Mouse (Mus musculus): ENCODE data around the gene E130116L18Rik. TPM values are rescaled to one million over a fixed set of nuclear protein-coding genes. Genes with fewer than 3 reads are reported as not detected.
"Not testable (repeated sequence)": the region's sequence is repeated elsewhere in the genome, so short reads cannot be mapped to it uniquely, and the experiment has no call there.

E130116L18Rik gene
- polyA plus RNA-seq, 1 experiment from 2014 or later, result not detected

DNA sequence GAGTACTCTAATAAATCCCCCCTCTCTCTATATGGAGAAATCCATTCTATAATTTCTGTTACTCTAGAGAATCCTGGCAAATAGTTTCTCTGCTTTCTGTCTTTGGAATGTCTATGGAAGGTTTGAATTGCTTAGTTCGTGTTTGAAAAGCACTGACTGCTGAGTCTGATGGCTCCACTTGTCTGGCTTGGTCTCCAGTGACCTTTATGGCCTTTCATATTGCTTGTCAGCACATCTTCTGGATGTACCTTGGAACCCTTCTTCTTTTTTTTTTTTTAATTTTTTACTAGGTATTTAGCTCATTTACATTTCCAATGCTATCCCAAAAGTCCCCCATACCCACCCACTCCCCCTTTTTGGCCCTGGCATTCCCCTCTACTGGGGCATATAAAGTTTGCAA is 1.4 kb upstream of the E130116L18Rik start:
- H3K4me2 ChIP-seq (replicated peaks), result peak overlapping the region; percentile 63; the same call in 1 of the 2 replicates
- 90% methylated on average over 1 of the region's 1 CpGs for WGBS
- not testable (repeated sequence) for H3K4me3 ChIP-seq; H3K36me3 ChIP-seq; H3K4me1 ChIP-seq; H3K27me3 ChIP-seq (replicated peaks); H3K27ac ChIP-seq; H3K9me3 ChIP-seq; H3K9ac ChIP-seq; ATAC-seq (ENCODE audit: low FRiP score, low read depth)

DNA sequence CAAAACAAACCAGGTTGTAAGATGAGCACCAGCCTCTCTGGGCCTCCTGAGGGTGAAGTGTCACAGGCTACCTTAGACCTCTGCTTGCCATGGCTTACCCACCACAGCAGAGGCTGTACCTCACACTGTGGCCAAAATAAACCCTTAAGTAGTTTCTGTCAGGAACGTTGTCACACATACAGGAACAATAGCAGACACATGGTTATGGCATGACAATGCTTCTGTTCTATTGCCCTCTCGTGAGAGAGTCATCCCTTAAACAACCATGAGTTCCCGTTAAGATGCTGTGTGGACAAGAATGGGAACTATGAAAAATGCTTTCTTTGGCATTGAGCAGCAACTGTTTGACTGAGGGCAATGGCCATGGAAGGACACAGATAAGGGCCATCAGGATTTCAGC is 1.3 kb downstream of the E130116L18Rik start, which contains the start of gene Galnt11:
Gene Galnt11 (plus strand): TSS at position 301 of the 400 bp plus-strand sequence.
- 89% methylated on average over 3 of the region's 3 CpGs for WGBS
- Histone ChIP-seq H3K27me3 (replicated peaks) (no peaks in the 10 kb centered on the region), H3K9me3 (no peaks in the 10 kb centered on the region), H3K4me2 (replicated peaks) (peak within 1 kb of the TSS; percentile 63), H3K27ac (no peak within 1 kb of the TSS), H3K36me3 (no peaks in the 10 kb centered on the region), H3K4me3 (peak within 1 kb of the TSS; percentile 81), H3K9ac (peak within 1 kb of the TSS; percentile 86), H3K4me1 (no peaks in the 10 kb centered on the region; the same call in none of the 2 replicates)
- ATAC-seq (ENCODE audit: low FRiP score, low read depth), result no peak

DNA sequence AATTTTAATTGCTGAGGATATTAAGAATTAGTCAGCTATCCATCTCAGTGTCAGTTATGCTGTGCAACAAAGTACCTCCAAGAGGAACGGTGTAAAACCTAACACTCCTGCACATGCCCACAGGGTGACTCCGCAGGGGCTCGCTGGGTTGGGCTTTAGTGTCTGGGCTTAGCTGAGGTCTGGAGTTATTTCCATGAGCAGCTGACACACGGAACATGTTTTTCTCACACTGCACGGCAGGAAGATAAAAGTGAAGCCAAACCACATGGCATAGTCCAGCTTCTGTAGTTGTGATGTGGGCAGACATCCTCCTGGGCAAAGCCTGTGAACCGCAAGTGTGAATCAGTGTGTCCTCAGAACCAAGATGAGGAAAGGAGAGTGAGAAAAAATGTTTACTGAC is 7.9 kb downstream of the E130116L18Rik start:
- Histone ChIP-seq H3K4me2 (replicated peaks) (no peak overlapping the region), H3K36me3 (no peaks in the 10 kb centered on the region), H3K27ac (no peak overlapping the region), H3K27me3 (replicated peaks) (no peaks in the 10 kb centered on the region), H3K4me3 (no peak overlapping the region), H3K4me1 (no peaks in the 10 kb centered on the region), H3K9me3 (no peaks in the 10 kb centered on the region), H3K9ac (no peak overlapping the region)
- 83% methylated on average over 6 of the region's 6 CpGs for WGBS
- no peak for ATAC-seq (ENCODE audit: low FRiP score, low read depth)

DNA sequence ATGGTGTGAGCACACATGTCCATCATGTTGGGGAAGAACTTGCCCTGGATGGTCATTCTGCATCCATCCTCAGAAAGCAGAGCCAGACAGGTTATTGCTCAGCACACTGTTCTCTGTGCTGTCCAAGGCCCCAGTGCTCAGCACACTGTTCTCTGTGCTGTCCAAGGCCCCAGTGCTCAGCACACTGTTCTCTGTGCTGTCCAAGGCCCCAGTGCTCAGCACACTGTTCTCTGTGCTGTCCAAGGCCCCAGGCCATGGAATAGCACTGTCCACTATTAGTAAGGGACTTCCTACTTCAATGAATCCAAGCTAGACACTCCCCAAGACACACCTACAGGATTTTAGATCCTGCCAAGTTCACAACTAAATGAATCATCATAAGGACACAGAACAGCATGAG is 9.7 kb downstream of the E130116L18Rik start:
- H3K27me3 ChIP-seq (replicated peaks); ATAC-seq (ENCODE audit: low FRiP score, low read depth); H3K4me1 ChIP-seq; H3K4me2 ChIP-seq (replicated peaks); H3K9ac ChIP-seq; H3K9me3 ChIP-seq; H3K27ac ChIP-seq; H3K4me3 ChIP-seq; H3K36me3 ChIP-seq: not testable (repeated sequence)

DNA sequence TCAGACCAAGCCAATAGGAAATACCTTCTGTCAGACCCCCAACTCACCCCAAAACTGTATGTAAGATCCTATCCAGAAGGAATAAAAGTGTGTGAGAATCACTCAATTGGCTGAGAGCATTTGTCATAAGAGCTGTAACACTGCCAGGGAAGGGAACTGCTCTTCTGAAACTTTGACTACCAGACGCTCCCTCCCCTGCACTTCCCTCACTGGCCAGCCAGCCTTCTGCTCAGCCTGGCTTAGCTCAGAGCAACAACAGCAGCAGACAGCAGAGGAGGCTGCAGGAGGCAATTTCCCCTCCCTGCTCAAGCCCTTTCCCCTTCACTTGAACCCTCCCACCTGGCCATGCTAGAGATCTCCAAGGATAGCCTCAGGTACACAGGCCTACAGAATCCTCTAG is 11.1 kb downstream of the E130116L18Rik start:
- no peak overlapping the region for H3K4me3 ChIP-seq
- H3K27me3 ChIP-seq (replicated peaks), result no peaks in the 10 kb centered on the region
- no peaks in the 10 kb centered on the region for H3K36me3 ChIP-seq
- H3K27ac ChIP-seq, result no peak overlapping the region
- H3K4me1 ChIP-seq, result no peaks in the 10 kb centered on the region
- no peaks in the 10 kb centered on the region for H3K9me3 ChIP-seq
- H3K4me2 ChIP-seq (replicated peaks), result no peak overlapping the region
- 86% methylated on average over 1 of the region's 1 CpGs for WGBS
- ATAC-seq (ENCODE audit: low FRiP score, low read depth), result no peak
- H3K9ac ChIP-seq, result no peak overlapping the region

DNA sequence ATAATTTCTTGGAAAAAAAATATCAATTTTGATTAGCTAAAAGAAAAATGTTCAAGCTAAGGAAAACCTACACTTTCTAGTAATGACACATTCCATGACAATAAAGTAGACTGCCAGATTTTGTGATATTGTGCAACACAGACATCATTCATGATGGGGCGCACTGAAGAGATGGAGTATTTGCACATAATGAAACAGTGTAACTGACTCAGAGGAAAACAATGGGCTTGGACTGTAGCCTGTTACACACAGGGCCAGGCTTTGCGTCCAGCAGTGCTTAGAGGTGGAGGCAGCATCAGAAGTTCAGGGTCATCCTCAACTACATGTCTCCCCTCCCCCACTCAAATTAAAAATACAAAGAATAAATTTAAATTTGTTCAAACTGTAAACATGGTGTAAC is 32.4 kb downstream of the E130116L18Rik start:
- H3K27ac ChIP-seq, result no peak overlapping the region
- no peaks in the 10 kb centered on the region for H3K4me1 ChIP-seq
- no peaks in the 10 kb centered on the region for H3K9me3 ChIP-seq
- no peak overlapping the region for H3K4me2 ChIP-seq (replicated peaks)
- ATAC-seq (ENCODE audit: low FRiP score, low read depth), result no peak
- H3K9ac ChIP-seq, result no peak overlapping the region
- no peaks in the 10 kb centered on the region for H3K27me3 ChIP-seq (replicated peaks)
- WGBS, result 85% methylated on average over 2 of the region's 2 CpGs
- H3K4me3 ChIP-seq, result no peak overlapping the region
- H3K36me3 ChIP-seq, result no peaks in the 10 kb centered on the region

DNA sequence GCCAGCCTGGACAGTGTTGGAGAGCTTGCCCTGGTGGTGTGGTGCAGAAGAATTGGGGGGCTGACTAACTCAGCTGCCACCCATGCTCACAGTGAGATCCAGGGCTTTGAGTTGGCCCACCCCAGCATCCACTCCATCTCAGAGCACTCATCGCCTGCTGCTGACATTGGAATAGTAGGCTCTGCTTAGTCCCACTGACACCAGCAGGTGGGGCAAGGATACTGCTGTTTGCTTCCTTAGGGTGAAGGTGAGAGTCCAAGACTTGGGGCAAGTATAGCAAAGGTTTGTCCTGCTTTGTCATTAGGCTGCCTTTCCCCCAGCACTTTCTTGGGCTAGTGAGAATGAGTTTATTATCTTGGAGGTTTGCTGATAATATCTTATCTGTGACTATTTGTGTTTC is 34.2 kb downstream of the E130116L18Rik start:
- H3K4me2 ChIP-seq (replicated peaks), result no peak overlapping the region
- H3K36me3 ChIP-seq, result no peaks in the 10 kb centered on the region
- H3K9me3 ChIP-seq, result no peaks in the 10 kb centered on the region
- no peak overlapping the region for H3K27ac ChIP-seq
- 59% methylated on average over 1 of the region's 1 CpGs for WGBS
- ATAC-seq (ENCODE audit: low FRiP score, low read depth), result no peak
- H3K27me3 ChIP-seq (replicated peaks), result no peaks in the 10 kb centered on the region
- H3K4me1 ChIP-seq, result no peaks in the 10 kb centered on the region
- H3K4me3 ChIP-seq, result no peak overlapping the region
- no peak overlapping the region for H3K9ac ChIP-seq

DNA sequence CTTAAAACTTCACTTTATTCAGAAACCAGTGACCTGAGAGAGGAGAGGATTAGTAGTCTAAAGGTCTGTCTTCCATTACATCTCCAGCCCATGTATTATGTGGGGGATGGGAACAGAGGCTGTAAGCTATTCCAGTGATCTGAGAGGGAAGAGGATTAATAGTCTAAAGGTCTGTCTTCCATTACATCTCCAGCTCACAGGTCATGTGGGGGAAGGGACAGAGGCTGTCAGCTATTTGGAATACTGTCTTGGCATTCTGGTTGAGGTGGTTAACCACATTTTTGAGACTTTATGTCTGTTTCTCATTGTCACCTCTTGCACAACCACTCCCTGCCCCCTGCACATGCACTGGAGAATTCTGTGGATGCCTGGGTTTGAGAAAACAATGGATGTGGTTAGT is 35.2 kb downstream of the E130116L18Rik start:
- H3K9me3 ChIP-seq, result no peaks in the 10 kb centered on the region

DNA sequence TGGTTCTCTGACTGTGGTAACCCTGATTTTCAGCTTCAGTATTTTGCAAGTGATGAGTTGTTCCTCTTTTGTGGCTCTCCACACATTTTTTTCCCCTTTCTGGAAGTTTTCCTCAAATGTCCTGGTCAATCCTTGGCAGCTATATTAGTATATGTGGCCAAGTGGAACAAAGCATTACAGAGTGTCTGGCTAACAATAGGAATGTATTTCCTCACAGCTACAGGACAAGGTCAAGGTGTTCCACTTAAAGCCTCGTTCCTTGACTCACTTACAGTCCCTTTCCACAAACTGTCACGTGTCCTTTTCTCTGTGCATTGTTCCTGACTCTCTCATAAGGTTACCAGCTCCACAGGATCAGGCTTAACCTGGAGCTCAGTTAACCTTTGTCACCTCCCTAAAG is 38.4 kb downstream of the E130116L18Rik start:
- H3K9me3 ChIP-seq, result no peaks in the 10 kb centered on the region
- H3K9ac ChIP-seq, result no peak overlapping the region
- H3K27ac ChIP-seq, result no peak overlapping the region
- no peak for ATAC-seq (ENCODE audit: low FRiP score, low read depth)
- WGBS, result 63% methylated on average over 2 of the region's 2 CpGs
- no peaks in the 10 kb centered on the region for H3K27me3 ChIP-seq (replicated peaks)
- no peak overlapping the region for H3K4me3 ChIP-seq
- H3K36me3 ChIP-seq, result no peaks in the 10 kb centered on the region
- no peak overlapping the region for H3K4me2 ChIP-seq (replicated peaks)
- no peaks in the 10 kb centered on the region for H3K4me1 ChIP-seq

More for the DNA sequence above, 35.2 kb downstream of the E130116L18Rik start:
- H3K4me1 ChIP-seq, result no peaks in the 10 kb centered on the region
- no peak overlapping the region for H3K4me3 ChIP-seq
- H3K27ac ChIP-seq, result no peak overlapping the region
- H3K4me2 ChIP-seq (replicated peaks), result no peak overlapping the region
- H3K9ac ChIP-seq, result no peak overlapping the region
- H3K36me3 ChIP-seq, result no peaks in the 10 kb centered on the region
- no peak for ATAC-seq (ENCODE audit: low FRiP score, low read depth)
- H3K27me3 ChIP-seq (replicated peaks), result no peaks in the 10 kb centered on the region

DNA sequence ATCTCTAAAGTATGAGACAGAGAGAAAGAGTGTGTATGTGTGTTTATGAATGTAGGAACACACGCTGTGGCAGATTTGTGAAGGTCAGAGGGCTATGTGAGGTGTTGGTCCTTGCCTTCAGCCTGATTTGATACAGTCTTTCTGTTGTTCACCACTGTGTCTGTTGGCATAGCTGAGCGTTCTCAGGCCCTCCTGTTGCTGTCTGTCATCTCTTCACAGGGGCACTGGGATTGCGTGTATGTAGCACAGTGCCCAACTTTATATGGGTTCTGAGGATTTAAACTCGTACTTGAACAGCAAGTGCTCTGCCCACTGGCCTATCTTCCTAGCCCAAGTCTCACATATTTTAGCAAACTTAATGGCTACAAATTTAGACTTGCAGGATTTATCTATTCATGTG is 39.4 kb downstream of the E130116L18Rik start:
- no peaks in the 10 kb centered on the region for H3K4me1 ChIP-seq

DNA sequence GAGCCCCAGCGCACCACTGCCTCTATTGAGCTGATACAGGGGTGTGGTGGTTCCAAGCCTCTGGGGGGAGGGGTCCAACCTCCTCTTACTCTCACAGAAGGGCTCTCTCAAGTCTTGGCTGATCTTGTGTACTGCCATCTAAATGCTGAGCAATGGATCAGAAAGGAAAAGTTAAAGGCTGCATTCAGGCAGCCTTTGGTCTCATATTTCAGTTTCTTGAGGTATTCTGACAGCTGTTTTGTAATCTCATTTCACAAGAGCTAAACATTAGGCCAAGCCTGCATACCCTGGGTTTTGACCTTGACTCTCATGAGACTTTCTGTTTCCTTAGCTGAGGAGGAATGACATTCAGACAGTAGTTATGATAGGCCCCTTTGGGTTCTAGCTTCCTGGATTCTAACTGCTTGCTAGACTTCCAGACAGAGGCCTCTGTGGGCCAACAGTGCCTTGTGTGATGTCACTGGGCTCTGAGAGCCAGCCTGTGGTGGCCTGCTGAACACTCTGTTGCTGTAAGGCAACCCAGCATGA is 41.9 kb downstream of the E130116L18Rik start, which contains the start of gene Galntl5:
Gene Galntl5 (plus strand): TSS at position 457 of the 528 bp plus-strand sequence.
- Histone ChIP-seq H3K9ac (no peak within 1 kb of the TSS), H3K4me1 (no peaks in the 10 kb centered on the region)
- WGBS, result 82% methylated on average over 1 of the region's 1 CpGs

More for the DNA sequence above, 39.4 kb downstream of the E130116L18Rik start:
- no peak overlapping the region for H3K4me3 ChIP-seq
- no peaks in the 10 kb centered on the region for H3K36me3 ChIP-seq
- H3K9me3 ChIP-seq, result no peaks in the 10 kb centered on the region
- H3K4me2 ChIP-seq (replicated peaks), result no peak overlapping the region
- no peak overlapping the region for H3K9ac ChIP-seq
- no peak for ATAC-seq (ENCODE audit: low FRiP score, low read depth)
- H3K27me3 ChIP-seq (replicated peaks), result no peaks in the 10 kb centered on the region
- no peak overlapping the region for H3K27ac ChIP-seq
- WGBS, result 89% methylated on average over 4 of the region's 4 CpGs

DNA sequence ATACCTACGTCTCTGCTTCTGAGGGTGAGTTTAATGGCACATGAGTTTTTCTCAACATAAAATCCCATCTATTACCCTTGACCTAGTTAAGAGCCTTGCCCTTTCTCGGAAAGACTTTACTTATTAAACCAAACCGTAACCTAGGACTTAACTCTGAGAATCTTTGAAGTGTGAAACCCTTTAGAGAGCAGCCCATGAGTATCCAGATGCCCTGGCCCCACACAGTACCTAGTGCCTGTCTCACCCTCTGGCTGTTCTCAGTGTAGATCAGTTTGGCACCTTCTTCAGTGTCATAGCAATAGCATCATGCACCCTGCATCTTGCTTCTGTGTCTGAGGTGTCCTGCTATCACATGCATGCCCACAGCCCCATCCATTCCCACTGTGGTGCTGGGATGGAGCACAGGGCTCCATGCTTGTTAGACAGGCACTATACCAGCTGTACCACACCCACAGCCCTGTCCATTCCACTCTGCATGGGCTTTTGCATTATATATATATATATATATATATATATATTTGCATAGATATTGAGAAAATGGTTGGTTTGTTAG is 42.9 kb downstream of the E130116L18Rik start:
- Histone ChIP-seq H3K9me3 (no peaks in the 10 kb centered on the region), H3K4me1 (no peaks in the 10 kb centered on the region), H3K4me3 (no peak overlapping the region), H3K27me3 (replicated peaks) (no peaks in the 10 kb centered on the region), H3K36me3 (no peaks in the 10 kb centered on the region), H3K27ac (no peak overlapping the region), H3K9ac (no peak overlapping the region), H3K4me2 (replicated peaks) (no peak overlapping the region)
- WGBS, result 94% methylated on average over 3 of the region's 3 CpGs
- ATAC-seq (ENCODE audit: low FRiP score, low read depth), result no peak

More for the DNA sequence above, 41.9 kb downstream of the E130116L18Rik start, which contains the start of gene Galntl5:
- Histone ChIP-seq H3K4me3 (no peak within 1 kb of the TSS), H3K36me3 (no peaks in the 10 kb centered on the region), H3K27me3 (replicated peaks) (no peaks in the 10 kb centered on the region), H3K27ac (no peak within 1 kb of the TSS), H3K4me2 (replicated peaks) (no peak within 1 kb of the TSS), H3K9me3 (no peaks in the 10 kb centered on the region)
- no peak for ATAC-seq (ENCODE audit: low FRiP score, low read depth)

DNA sequence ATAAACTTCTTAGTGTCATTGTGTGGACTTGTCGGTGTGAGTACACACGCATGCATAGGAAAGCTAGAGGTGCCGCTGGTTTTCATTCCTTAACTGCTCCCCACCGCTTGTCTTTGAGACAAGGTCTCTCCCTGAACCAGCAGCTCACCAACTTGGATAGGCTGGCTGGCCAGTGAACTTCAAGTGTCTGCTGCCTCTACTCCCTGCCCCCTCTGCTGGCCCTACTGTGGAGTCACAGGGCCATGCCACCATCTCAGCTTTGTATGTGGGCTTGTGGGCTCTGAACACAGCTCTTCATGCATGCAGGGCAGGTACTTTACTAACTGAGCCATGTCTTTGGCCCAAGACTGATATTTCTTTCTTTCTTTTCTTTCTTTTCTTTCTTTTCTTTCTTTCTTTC is 43.7 kb downstream of the E130116L18Rik start:
- no peaks in the 10 kb centered on the region for H3K4me1 ChIP-seq
- H3K9ac ChIP-seq, result no peak overlapping the region
- no peaks in the 10 kb centered on the region for H3K27me3 ChIP-seq (replicated peaks)
- WGBS, result 96% methylated on average over 4 of the region's 4 CpGs
- no peak overlapping the region for H3K27ac ChIP-seq
- H3K4me3 ChIP-seq, result no peak overlapping the region
- H3K36me3 ChIP-seq, result no peaks in the 10 kb centered on the region
- H3K4me2 ChIP-seq (replicated peaks), result no peak overlapping the region
- ATAC-seq (ENCODE audit: low FRiP score, low read depth), result no peak
- no peaks in the 10 kb centered on the region for H3K9me3 ChIP-seq
